Mouse (Mus musculus) megakaryocyte, embryonic 14.5 days (primary cell): ENCODE results near the gene Lrrc56. TPM values are rescaled to one million over a fixed set of nuclear protein-coding genes. Genes with fewer than 3 reads are reported as not detected.
A peak's percentile ranks its signal among the peaks of the same experiment; 100 is the strongest.

Source experiments
- H3K27me3 ChIP-seq: replicated peaks from 2 replicates; pipeline ENCODE3; 2012; ENCODE audit warnings: inconsistent platforms
- H3K36me3 ChIP-seq: replicated peaks from 2 replicates; pipeline ENCODE3; 2012; ENCODE audit warnings: low read length, inconsistent platforms, mixed read lengths
- H3K4me1 ChIP-seq: 2 replicates; pipeline ENCODE4 v1.6.1; 2012; ENCODE audit warnings: inconsistent platforms
- H3K4me3 ChIP-seq: replicated peaks from 2 replicates; pipeline ENCODE3; 2012; ENCODE audit warnings: moderate library complexity, mild to moderate bottlenecking, inconsistent platforms
- H3K9me3 ChIP-seq: 2 replicates; pipeline ENCODE4 v1.6.1; 2012; ENCODE audit warnings: inconsistent platforms
- FLI1 ChIP-seq: IDR thresholded peaks from 2 replicates; pipeline ENCODE4 v1.6.1; 2012; ENCODE audit warnings: low read length, inconsistent platforms, mixed read lengths
- GATA1 ChIP-seq: IDR thresholded peaks from 3 replicates; pipeline ENCODE4 v1.6.1; 2012; ENCODE audit warnings: mixed read lengths, low read length, inconsistent platforms, borderline replicate concordance
- polyA plus RNA-seq: library from polyadenylated mRNA; stranded (reverse); fragments of >175 nt; gene quantifications from 2 replicates; pipeline ENCODE4 v1.2.3, GENCODE M21; 2012; ENCODE audit warnings: low replicate concordance; ENCODE audit not compliant: insufficient read depth

Gene Lrrc56
- polyA plus RNA-seq, 1 experiment = 12.2 TPM

GRCm38 (mm10) chr7:141191036-141191435 lies 2.9 kb upstream of the Lrrc56 start:
- Histone ChIP-seq H3K27me3 (no peaks in the 10 kb centered on the region), H3K4me3 (peak overlapping the region; percentile 28), H3K9me3 (no peaks in the 10 kb centered on the region), H3K36me3 (peaks cover 46% of the 10 kb centered on the region), H3K4me1 (peaks cover 63% of the 10 kb centered on the region)
- TF ChIP-seq GATA1 (no peak), FLI1 (no peak)

GRCm38 (mm10) chr7:141191796-141192685 lies 1.9 kb upstream of the Lrrc56 start:
- Histone ChIP-seq H3K4me1 (peaks cover 63% of the 10 kb centered on the region), H3K36me3 (peaks cover 51% of the 10 kb centered on the region), H3K27me3 (no peaks in the 10 kb centered on the region), H3K4me3 (peak overlapping the region; percentile 96), H3K9me3 (no peaks in the 10 kb centered on the region)
- TF ChIP-seq FLI1 = no peak
- TF ChIP-seq GATA1 = no peak

- H3K36me3 ChIP-seq = peaks cover 59% of the 10 kb centered on the region
- peak overlapping the region; percentile 96 for H3K4me3 ChIP-seq
- TF ChIP-seq GATA1 (no peak), FLI1 (no peak)
- no peaks in the 10 kb centered on the region for H3K27me3 ChIP-seq
- H3K9me3 ChIP-seq = no peaks in the 10 kb centered on the region
- H3K4me1 ChIP-seq = peaks cover 60% of the 10 kb centered on the region
These were observed 1.1 kb upstream of the Lrrc56 start for GRCm38 (mm10) chr7:141192776-141193347.

- Histone ChIP-seq H3K9me3 (no peaks in the 10 kb centered on the region), H3K4me1 (peaks cover 60% of the 10 kb centered on the region), H3K27me3 (no peaks in the 10 kb centered on the region), H3K4me3 (peak overlapping the region; percentile 96), H3K36me3 (peaks cover 58% of the 10 kb centered on the region)
- TF ChIP-seq FLI1 = no peak
- no peak for TF ChIP-seq GATA1
These were observed 555 bp upstream of the Lrrc56 start for GRCm38 (mm10) chr7:141193348-141193856.

DNA sequence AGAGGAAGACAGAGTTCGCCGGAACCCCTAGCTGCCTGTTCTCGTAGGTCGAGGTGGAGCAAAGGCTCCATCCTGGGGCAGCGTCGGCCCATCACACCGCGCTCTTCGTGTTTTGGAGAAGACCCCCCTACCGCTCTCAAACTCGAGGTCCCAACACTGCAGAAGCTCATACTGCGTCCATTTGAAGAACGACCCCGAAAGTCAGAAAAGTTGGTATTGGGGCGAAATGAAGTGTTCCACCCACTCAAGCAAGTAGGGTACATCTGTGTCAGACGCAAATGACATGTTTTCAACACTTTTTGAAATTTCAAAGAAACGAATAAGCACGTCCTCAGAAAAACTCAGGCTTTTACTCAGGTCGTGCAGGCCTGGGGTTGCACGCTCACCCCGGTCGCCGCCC lies 452 bp downstream of the Lrrc56 start:
- Histone ChIP-seq H3K4me3 (peak overlapping the region; percentile 96), H3K27me3 (no peaks in the 10 kb centered on the region), H3K36me3 (peaks cover 49% of the 10 kb centered on the region), H3K9me3 (no peaks in the 10 kb centered on the region), H3K4me1 (peaks cover 52% of the 10 kb centered on the region)
- no peak for TF ChIP-seq GATA1
- no peak for TF ChIP-seq FLI1

GRCm38 (mm10) chr7:141194830-141195229 lies 873 bp downstream of the Lrrc56 start:
- Histone ChIP-seq H3K36me3 (peaks cover 47% of the 10 kb centered on the region), H3K4me3 (peak overlapping the region; percentile 96), H3K4me1 (peaks cover 48% of the 10 kb centered on the region), H3K9me3 (no peaks in the 10 kb centered on the region), H3K27me3 (no peaks in the 10 kb centered on the region)
- no peak for TF ChIP-seq GATA1
- TF ChIP-seq FLI1 = no peak

DNA sequence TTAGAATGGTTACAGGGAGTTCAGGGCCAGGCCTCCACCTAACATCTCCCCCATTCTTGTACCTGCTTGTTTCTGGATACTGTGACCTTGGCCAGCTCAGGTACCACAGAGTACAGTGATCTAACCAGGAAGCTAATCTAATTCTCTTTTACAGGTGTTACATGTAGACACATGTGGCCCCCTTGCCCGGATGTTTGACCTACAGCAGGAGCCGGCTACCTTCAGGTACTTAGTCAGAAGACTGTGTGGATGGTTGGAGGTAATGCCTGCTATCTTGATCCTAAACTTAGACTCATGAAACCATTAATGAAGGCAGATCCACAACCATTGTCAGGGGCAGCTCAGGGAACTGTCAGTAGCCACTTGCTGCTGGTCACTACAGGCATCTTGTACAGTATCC lies 1.8 kb downstream of the Lrrc56 start:
- no peak overlapping the region for H3K4me3 ChIP-seq
- H3K36me3 ChIP-seq = peaks cover 40% of the 10 kb centered on the region
- no peaks in the 10 kb centered on the region for H3K27me3 ChIP-seq
- H3K9me3 ChIP-seq = no peaks in the 10 kb centered on the region
- peaks cover 38% of the 10 kb centered on the region for H3K4me1 ChIP-seq
- TF ChIP-seq GATA1 = no peak

DNA sequence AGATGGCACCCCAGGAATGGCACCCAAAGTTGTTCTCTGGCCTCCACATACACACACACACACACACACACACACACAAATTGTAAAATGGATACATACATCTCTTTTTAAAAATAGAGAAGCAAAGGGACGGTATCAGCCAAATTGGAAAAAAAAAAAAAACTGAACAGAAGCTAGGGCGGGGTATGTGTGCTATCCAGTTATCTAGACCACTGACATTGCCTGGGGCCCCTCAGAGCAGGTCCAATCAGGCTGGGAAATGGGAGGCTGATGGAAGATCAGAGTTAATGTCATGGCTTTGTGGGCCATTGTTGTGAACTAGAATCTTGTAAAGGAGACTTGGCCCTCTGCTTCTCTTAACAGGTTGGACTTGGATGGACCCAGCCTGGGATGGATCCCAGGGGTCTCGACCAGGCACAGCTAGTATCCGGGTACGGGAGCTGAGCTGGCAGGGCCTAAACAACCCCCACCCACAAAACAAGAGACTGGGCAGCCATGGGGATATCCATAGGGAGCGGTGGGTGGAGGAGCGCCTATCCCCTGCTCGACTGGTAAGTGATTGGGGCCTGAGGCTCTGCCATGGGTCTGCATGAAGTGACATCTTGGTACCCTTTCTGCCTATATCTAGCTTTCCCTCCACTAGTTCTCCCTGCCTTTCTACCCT lies 2.8 kb downstream of the Lrrc56 start:
- H3K9me3 ChIP-seq = no peaks in the 10 kb centered on the region
- TF ChIP-seq FLI1 = no peak
- TF ChIP-seq GATA1 = no peak
- peaks cover 28% of the 10 kb centered on the region for H3K4me1 ChIP-seq
- peaks cover 30% of the 10 kb centered on the region for H3K36me3 ChIP-seq
- no peak overlapping the region for H3K4me3 ChIP-seq
- no peaks in the 10 kb centered on the region for H3K27me3 ChIP-seq

GRCm38 (mm10) chr7:141198121-141198520 lies 4.2 kb downstream of the Lrrc56 start:
- Histone ChIP-seq H3K9me3 (no peaks in the 10 kb centered on the region), H3K36me3 (peaks cover 21% of the 10 kb centered on the region), H3K27me3 (no peaks in the 10 kb centered on the region), H3K4me1 (peaks cover 15% of the 10 kb centered on the region), H3K4me3 (no peak overlapping the region)
- TF ChIP-seq FLI1 = no peak
- no peak for TF ChIP-seq GATA1

DNA sequence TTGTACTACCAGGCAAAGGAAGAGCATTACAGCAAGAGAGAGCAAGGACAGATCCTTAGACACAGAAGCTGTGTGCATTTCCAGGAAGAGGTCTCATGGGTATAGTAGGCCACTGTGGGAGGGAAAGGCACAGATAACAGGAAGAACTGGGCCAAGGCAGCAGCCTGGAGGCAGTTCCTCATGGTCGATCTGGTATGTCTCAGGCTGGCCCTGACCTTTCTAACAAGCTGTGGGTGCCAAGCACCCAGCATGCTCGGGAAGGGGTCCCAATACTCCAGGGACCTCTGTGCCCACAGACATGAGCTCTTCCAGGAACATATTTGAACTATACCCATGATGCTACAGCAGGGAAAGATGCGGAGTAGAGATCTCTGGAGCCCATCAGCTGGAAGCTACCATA lies 10.6 kb downstream of the Lrrc56 start:
- H3K4me3 ChIP-seq = no peak overlapping the region
- no peaks in the 10 kb centered on the region for H3K9me3 ChIP-seq
- peaks cover 35% of the 10 kb centered on the region for H3K4me1 ChIP-seq
- no peak for TF ChIP-seq GATA1
- no peak for TF ChIP-seq FLI1
- H3K36me3 ChIP-seq = peaks cover 11% of the 10 kb centered on the region
- peaks cover 21% of the 10 kb centered on the region for H3K27me3 ChIP-seq

DNA sequence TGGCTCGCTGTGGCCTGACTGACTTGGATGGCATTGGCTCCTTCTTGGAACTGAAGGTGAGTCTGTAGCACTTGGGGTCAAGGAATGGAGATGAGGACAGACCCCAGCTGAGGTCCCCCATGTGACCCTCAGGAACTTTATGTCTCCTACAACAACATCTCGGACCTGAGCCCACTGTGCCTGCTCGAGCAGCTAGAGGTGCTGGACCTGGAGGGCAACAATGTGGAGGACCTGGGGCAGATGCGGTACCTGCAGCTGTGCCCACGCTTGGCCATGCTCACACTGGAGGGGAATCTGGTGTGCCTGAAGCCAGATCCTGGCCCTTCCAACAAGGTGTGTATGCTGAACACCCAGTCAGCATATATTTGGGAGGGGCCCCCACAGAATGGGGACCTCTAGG lies 11.5 kb downstream of the Lrrc56 start:
- no peak overlapping the region for H3K4me3 ChIP-seq
- H3K27me3 ChIP-seq = peaks cover 30% of the 10 kb centered on the region
- H3K4me1 ChIP-seq = peaks cover 35% of the 10 kb centered on the region
- peaks cover 7% of the 10 kb centered on the region for H3K36me3 ChIP-seq
- H3K9me3 ChIP-seq = no peaks in the 10 kb centered on the region
- TF ChIP-seq FLI1 (no peak), GATA1 (no peak)
